Mouse (Mus musculus) spleen, postnatal 36 days (tissue): ENCODE results near the gene Rgs3.
A peak's percentile ranks its signal among the peaks of the same experiment; 100 is the strongest.

Experiments
- DNase-seq, 2 experiments: peaks; one replicate each; pipeline ENCODE4 v3.0.0; 2022; ENCODE audit warnings: low spot score in 2 of 2, mixed read lengths in 1 of 2

The Rgs3 gene

DNA sequence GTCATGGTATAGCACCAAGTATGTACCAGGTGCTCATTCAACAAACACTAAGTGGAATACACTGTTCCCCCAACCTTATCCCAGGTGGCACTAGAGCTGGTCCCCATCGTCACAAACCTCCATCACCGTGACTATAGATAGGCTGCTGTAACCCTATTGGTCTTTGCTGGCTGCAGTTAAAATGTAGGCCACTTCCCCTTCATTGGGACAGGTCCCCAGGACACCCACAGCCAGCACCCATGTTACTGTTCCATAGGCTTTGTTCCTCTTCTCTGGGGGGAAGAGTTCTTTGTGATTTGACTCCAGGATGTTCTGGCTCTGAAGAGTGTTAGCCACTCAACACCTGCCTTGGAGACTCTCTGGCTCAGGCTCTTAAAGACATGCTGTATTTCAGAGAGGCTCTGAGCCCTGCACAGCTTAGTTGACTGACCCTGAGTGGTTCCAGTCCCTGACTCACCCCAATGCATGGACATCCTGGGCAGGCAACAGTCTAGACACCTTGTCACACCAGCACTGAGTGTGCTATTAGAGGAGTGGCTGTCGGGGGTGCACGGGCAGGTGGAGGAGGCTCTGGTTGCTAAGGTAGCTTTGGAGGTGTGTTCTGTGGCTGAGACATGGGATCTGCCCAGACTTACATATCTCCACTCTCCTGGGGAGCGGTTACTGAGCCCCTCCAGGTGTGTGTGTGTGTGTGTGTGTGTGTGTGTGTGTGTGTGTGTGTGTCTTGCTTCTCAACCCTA, 94.4 kb downstream of the Rgs3 start:
- no peak for DNase-seq

DNA sequence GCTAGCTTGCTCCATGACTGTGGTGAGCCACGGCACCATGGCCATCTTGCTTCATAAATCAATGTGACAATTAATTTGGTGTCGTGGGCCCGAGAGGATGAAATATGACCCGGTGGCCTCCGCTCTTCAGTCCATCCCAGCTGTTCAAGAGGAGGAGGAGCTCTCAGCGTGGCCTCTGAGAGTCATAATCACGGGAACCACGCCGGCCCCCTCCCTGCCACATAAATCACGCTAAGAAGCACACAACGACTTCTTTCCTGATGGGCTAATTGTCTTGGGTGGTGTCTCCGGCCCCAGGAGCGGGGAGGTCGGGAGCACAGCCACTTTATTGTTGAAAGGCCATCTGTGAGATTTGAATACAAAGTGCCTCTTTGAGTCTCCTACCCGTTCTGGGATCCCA, 99.6 kb downstream of the Rgs3 start:
- DNase-seq: no peak

GRCm38 (mm10) chr4:62659861-62660553, 100.4 kb downstream of the Rgs3 start:
- no peak for DNase-seq

GRCm38 (mm10) chr4:62660554-62660864, 100.9 kb downstream of the Rgs3 start:
- no peak for DNase-seq

DNA sequence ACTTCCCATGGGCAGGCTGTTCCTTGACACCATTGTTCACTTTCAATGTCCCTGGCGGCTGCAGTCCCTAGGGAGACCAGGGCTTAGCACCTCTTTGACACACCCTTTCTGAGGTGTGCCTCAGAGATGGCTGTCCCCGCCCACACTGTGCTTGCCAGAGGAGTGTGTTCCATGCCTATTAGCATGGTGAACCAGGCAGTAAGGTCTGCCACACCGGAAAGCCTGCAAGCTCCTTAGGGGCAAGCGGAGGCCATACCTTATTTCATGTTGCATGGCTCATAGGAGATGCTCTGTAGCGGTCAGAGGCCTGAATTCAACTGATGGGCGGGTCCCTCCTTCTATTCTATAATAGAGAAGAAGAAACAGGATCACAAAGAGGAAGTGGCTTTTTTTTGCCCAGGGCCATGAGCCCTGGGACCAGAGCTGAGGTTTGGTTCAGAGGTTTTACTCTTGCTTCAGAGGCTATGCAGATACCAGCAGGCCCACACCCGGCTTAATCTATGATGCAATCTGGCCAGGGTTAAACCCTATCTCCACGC, 101.7 kb downstream of the Rgs3 start:
- DNase-seq: peak; percentile 81 to 85

DNA sequence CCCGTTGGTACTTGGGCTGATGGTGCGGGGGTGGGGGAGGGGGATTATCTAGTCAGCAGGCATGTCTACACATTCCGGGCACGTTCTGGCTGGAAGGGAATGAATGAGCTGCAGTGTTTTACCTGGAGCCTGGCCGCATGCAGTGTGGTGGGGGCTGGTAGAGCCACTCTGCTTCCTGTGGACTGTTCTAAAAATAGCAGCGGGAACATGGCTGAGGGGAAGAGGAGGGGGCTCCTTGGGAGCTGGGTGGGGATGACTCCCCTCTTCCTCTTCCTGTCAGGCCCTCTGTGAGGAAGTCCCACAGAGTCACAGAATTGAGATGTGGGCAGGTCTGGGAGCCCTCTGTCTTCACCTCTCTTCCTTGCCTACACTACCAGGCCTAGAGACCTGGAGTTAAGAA, 103.7 kb downstream of the Rgs3 start:
- DNase-seq: peak; percentile 39 to 46

DNA sequence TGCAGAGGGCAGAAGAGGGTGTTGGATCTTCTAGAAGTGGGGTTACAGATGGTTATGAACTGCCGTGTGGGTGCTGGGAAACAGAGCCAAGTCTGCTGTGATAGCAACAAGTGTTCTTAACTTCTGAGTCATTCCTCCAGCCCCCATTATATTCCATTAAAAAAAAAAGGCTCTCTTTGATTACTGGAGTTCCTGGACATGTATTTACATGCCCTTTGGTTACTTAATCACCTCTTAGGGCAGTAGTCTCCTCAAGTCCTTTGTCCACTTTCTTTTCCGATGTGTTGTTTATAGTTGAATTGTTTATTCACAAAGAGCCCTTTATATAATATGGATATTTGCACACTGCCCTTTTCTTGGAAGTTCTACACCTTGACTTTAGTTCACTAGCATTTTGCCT, 106.2 kb downstream of the Rgs3 start:
- DNase-seq: no peak

DNA sequence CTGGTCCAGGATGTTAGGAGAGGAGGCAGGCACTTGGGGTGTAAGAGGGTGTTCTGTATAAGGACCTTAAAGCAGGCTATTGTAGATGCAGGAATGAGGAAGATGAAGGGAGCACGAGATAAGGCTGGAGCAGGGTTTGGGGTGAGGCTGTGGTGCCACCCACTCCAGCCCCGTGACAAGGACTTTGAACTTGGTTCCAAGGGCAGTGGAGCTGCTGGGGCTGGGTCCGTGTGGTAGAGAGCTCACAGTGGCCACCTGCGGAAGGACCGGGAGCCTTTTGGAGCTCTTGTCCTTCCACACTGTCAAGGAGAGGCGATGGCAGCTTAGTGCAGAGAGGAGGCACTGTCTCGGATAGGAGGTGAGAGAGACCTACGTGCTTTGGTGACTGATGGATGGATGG, 109.0 kb downstream of the Rgs3 start:
- DNase-seq: no peak

DNA sequence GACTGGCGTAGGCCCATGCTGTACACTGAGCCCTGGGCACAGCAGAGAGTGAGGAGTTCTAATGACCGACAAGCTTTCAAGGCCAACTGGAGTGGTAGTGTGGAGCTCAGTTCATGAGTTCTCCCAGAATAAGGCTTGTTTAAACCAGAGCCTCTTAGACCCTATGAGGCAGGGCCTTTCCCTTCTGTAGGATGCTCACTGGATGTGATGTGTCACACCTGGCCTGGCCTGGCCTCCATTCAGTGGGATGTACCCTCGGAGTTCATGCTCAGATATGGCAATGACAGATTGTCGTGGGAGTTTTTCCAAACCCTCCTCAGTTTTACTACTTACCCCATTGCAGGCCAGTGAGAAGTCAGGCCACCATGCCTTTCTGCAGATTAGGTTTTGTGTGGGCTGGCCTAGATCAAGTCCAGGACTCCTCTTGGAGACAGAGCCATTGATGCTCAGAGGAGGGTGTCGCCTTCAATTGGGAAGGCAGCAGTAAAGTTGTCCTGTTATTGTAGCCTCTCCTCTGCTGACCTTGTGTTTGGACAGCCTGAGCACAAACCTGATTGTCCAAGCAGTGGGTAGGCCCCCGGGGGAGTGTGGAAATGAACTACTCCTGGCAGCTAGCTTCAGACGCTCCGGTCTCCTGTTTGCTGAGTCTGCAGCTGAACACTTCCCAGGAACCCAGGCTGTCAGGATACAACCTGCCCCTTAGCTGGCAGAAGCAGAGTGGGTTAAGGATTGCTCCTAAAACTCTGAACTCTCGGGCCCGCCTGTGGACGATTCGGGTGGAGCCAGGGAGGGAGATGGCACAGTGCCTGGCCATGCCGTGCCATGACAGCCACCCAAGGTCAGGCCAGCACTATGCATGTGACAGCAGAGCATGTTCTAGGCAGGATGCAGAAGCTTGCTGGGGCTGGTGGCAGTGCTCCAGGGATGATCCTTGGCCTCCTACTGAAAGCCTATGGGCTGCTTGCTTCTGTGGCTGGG, 109.7 kb downstream of the Rgs3 start:
- DNase-seq: no peak

DNA sequence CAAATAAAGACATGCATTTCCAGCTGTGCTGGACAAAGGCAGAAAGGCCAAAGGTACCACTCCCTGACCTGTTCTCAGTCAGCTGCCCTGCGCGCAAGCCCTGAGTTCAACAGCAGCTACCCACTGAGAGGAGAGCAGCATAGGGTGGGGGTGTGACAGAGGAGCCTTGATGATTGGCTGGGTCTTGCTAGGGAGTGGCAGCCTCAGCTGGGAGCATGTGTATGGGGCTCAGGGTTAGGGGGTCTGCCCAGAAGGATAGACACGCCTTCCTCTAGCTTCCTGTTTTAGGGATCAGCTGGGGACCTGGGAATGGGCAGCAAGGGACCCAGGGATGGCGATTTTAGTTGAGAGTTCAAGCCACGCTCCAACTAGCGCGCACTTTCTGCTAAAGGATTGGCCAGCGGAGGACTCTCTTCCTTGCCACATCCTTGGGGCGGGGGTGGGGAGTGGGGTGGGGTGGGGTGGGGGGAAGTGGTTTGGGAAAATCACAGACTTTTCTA, 113.9 kb downstream of the Rgs3 start:
- no peak for DNase-seq

- no peak for DNase-seq
Measured at GRCm38 (mm10) chr4:62674031-62674995, 114.7 kb downstream of the Rgs3 start.

DNA sequence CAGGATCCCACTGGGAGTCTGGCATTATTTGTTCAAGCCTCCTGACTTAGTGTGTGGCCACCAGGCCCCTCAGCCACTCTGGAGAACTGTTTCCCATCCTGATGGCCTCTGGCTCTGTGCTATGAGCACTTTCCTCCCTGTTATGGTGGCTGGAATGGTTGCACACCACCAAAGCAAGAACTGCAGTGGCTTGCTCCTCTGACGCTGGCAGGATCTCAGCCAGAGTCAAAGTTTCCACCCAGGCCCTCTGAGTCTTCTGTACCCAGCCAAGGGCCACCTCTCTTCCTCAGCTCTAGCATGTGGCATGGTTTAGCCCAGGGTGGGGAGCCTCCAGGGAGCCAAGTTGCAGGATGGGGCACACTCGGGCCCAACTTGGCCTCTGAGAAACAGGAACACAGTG, 115.7 kb downstream of the Rgs3 start:
- DNase-seq: no peak

- no peak for DNase-seq
Measured at GRCm38 (mm10) chr4:62677047-62677737, 117.5 kb downstream of the Rgs3 start.

- no peak for DNase-seq
Measured at GRCm38 (mm10) chr4:62679157-62679556, 119.5 kb downstream of the Rgs3 start.

- peak; percentile 63 to 71 for DNase-seq
Measured at GRCm38 (mm10) chr4:62681467-62681866, 121.8 kb downstream of the Rgs3 start.

DNA sequence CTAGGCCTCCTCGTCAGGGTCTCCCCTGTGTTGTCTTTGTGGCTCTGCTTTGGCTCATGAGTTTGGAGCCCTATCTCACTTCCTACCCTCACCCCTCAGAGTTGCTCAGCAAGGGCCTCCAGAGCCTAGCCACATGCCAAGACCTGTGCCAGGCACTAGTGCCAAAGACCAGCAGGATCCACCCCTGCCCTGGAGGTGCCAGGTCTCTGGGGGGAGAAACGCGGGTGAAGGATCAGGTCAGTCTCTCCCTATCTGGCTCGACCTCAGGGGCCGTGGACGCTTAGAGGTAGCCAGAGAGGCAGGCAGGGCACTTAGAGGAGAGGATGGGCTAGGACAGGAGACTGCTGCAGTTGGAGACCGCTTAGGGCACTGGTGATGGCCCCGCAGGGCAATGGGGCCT, 122.7 kb downstream of the Rgs3 start:
- DNase-seq: no peak

GRCm38 (mm10) chr4:62683148-62683547, 123.5 kb downstream of the Rgs3 start:
- no peak for DNase-seq

DNA sequence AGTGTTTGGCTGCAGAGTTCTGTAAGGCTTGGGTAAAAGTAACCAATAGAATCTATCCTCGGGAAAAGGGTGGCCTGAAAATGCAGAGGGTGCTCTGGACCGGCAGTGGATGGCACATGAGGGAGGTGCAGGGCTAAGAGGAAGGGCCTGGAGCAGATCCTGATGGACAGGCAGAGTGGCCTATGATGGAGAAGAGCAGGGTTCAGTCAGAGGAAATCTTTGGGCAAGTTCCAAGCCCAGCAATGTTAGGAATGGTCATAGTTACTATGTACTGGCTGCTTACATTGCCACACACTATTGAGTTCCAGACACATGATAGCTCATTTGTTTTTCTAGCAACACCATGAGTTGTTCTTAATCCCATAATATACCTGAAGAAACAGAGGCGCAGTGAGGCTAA, 124.7 kb downstream of the Rgs3 start:
- no peak for DNase-seq

GRCm38 (mm10) chr4:62685268-62685667, 125.6 kb downstream of the Rgs3 start:
- DNase-seq: peak; percentile 84

DNA sequence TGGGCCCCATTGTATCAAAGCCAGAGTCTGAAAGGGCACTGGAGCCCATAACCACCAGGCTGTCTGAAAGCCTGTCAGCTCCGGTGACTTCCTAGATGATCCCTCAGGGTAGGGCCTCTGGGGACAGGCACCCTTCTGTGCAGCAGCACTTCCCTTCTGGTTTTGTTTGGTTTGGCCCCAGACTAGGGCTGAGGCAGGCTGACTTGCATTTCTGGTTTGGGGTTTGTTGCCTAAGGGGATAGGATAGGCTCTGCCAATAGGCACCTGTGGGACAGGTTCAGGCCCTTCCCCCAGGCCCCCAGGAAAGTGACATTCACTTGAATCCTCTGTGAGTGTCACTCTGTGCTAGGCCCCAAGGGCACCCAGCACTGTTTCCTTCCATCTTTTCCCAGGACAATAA, 127.1 kb downstream of the Rgs3 start:
- DNase-seq: peak; percentile 62 to 65
